Comparison of ENCODE assay signal across 8 mouse cellular contexts in the genomic region with DNA sequence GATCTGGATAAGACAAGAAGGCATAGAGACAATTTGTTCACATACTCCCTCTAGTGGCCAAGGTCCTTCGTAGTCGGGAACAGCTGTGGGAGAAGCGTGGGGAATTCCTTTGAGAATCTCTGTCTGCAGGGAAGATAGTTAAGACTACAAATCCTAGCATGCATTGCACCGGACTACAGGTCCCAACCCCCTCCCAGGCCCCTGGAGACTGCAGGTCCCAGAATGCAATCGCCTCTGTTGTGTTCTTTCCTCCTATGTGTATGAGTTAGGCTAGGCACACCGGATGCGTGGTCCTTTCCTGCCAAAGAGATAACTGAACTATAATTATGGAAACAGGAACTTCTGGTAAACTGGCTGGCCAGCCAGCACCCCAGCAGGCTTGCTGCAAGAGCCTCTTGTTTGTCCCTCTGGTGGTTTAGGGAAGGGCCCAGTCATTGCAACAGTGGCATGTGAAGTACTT. TPM values are rescaled to one million over a fixed set of nuclear protein-coding genes. Genes with fewer than 3 reads are reported as not detected.
DNase-seq lines count a peak whose midpoint lies in the region; ATAC-seq lines count a peak whose summit lies in the region.

No protein-coding gene starts in this region.

- ATAC-seq in hindbrain, embryonic 16.5 days: peak; percentile 86

- H3K9me3 ChIP-seq in hindbrain, embryonic 16.5 days (ENCODE audit: control insufficient read depth, low read length): no peaks in the 10 kb centered on the region

- H3K4me2 ChIP-seq in hindbrain, embryonic 16.5 days (ENCODE audit: low read length): peak overlapping the region; percentile 42

- H3K27ac ChIP-seq in hindbrain, embryonic 16.5 days (ENCODE audit: low read depth, low read length): peak overlapping the region; percentile 60

- no peaks in the 10 kb centered on the region for H3K36me3 ChIP-seq in hindbrain, embryonic 16.5 days (ENCODE audit: control insufficient read depth, insufficient read depth, low read length)

- H3K4me3 ChIP-seq in hindbrain, embryonic 16.5 days (ENCODE audit: low read length): no peak overlapping the region

- H3K27me3 ChIP-seq in hindbrain, embryonic 16.5 days (replicated peaks; ENCODE audit: control insufficient read depth, insufficient read depth, low read length): no peaks in the 10 kb centered on the region

- H3K9ac ChIP-seq in hindbrain, embryonic 16.5 days (ENCODE audit: low read depth, low read length): peak overlapping the region; percentile 15; the same call in 1 of the 2 replicates

- 5% methylated on average over 7 of the region's 7 CpGs for WGBS in hindbrain, embryonic 16.5 days

- peaks cover 19% of the 10 kb centered on the region for H3K4me1 ChIP-seq in hindbrain, embryonic 16.5 days (ENCODE audit: control insufficient read depth, insufficient read depth, low read depth, low read length)

- peak; percentile 97 for DNase-seq in adipocyte (ENCODE audit: low spot score)
- DNase-seq in cerebellum, postnatal 4 days (ENCODE audit: low spot score in 2 of 2): peak; percentile 43 to 73
- peak; percentile 94 for DNase-seq in gastrocnemius, adult 18-20 months (ENCODE audit: low spot score)
- peak; percentile 95 for DNase-seq in left cerebral cortex, adult 11 months (ENCODE audit: low spot score)
- DNase-seq in lung, postnatal 36 days: peak; percentile 98
- peak; percentile 89 for DNase-seq in retina, postnatal 7 days (ENCODE audit: low read depth, low spot score)
- DNase-seq in urinary bladder, postnatal 36 days (ENCODE audit: low spot score in 2 of 2): peak; percentile 72 to 87

RNA-seq across cellular contexts. Expression of a gene that starts 2.8 kb away (rescaled TPM):
- 1 to 10 TPM; 2.5 to 4.4 TPM for total RNA-seq in gastrocnemius, adult 18-20 months (2021)
- polyA plus RNA-seq in hindbrain, embryonic 16.5 days (2015; fragmentation: Nextera tagmentation; extraction: Ambion mirVana): 16.3 and 24.6 TPM in 2 replicates

RNA-seq across cellular contexts. Expression of a gene that starts 5.2 kb away (rescaled TPM):
- total RNA-seq in gastrocnemius, adult 18-20 months (2021): 10 to 100 TPM; 36.5 to 36.6 TPM
- 12.2 and 13.7 TPM in 2 replicates for polyA plus RNA-seq in hindbrain, embryonic 16.5 days (2015; fragmentation: Nextera tagmentation; extraction: Ambion mirVana)

RNA-seq across cellular contexts. Expression of a gene that starts 8.4 kb away (rescaled TPM):
- total RNA-seq in gastrocnemius, adult 18-20 months (2021): 100 to 1,000 TPM; 110 to 114 TPM
- polyA plus RNA-seq in hindbrain, embryonic 16.5 days (2015; fragmentation: Nextera tagmentation; extraction: Ambion mirVana): 232 and 244 TPM in 2 replicates

RNA-seq across cellular contexts. Expression of a gene that starts 27.5 kb away (rescaled TPM):
- 1 to 10 TPM; 2.1 to 3.4 TPM for total RNA-seq in gastrocnemius, adult 18-20 months (2021)
- 19.1 and 23.1 TPM in 2 replicates for polyA plus RNA-seq in hindbrain, embryonic 16.5 days (2015; fragmentation: Nextera tagmentation; extraction: Ambion mirVana)

RNA-seq across cellular contexts. Expression of a gene that starts 29.4 kb away (rescaled TPM):
- 1 to 10 TPM; 3.0 to 3.9 TPM for total RNA-seq in gastrocnemius, adult 18-20 months (2021)
- 77.3 and 89.1 TPM in 2 replicates for polyA plus RNA-seq in hindbrain, embryonic 16.5 days (2015; fragmentation: Nextera tagmentation; extraction: Ambion mirVana)
